Mouse (Mus musculus) left cerebral cortex, postnatal 14 days (tissue): ENCODE data around the gene Ephb1. TPM values are rescaled to one million over a fixed set of nuclear protein-coding genes. Genes with fewer than 3 reads are reported as not detected.
A peak's percentile ranks its signal among the peaks of the same experiment; 100 is the strongest.

ENCODE experiments used
- DNase-seq, 2 experiments: peaks; one replicate each; pipeline ENCODE4 v3.0.0; 2021 to 2022; ENCODE audit warnings: low spot score in 2 of 2, mixed read lengths in 1 of 2
- intact Hi-C: fragments of 180-260 bp; cut with DNase I; formaldehyde crosslinking; loops from one replicate; pipeline ENCODE4 v1.15.1; 2025
- microRNA-seq, 2 experiments: library from miRNA; unstranded; fragments of <30 nt; microRNA quantifications; one replicate each; pipeline ENCODE4 v1.2.0; 2022
- total RNA-seq, 2 experiments: library from RNA; stranded (reverse); gene quantifications; 2 replicates each; pipeline ENCODE4 v1.2.3; 2021

The Ephb1 gene
- total RNA-seq, 2 experiments from 2014 or later, result 39.2 to 40.5 TPM

- intact Hi-C loops, result loop anchor here (10.0 kb wide), 1 partner anchor 214 kb away; no protein-coding TSS in a partner anchor
- no peak for DNase-seq
Observed at GRCm38 (mm10) chr9:101908849-101909248, 445.6 kb downstream of the Ephb1 start.

GRCm38 (mm10) chr9:101907747-101908255 lies 446.7 kb downstream of the Ephb1 start:
- intact Hi-C loops, result loop anchor here (10.0 kb wide), 1 partner anchor 213 kb away; no protein-coding TSS in a partner anchor
- no peak for DNase-seq

- intact Hi-C loops, result loop anchor here (10.0 kb wide), 1 partner anchor 209 kb away; no protein-coding TSS in a partner anchor
- no peak for DNase-seq
Observed at GRCm38 (mm10) chr9:101903406-101903805, 451.1 kb downstream of the Ephb1 start.

- intact Hi-C loops, result no loop called here
- no peak for DNase-seq
Observed at GRCm38 (mm10) chr9:101897851-101898250, 456.6 kb downstream of the Ephb1 start.

- peak in 1 of 2 experiments; percentile 18 for DNase-seq
- intact Hi-C loops, result no loop called here
Observed at GRCm38 (mm10) chr9:101883295-101883694, 471.2 kb downstream of the Ephb1 start.

- DNase-seq, result no peak
- intact Hi-C loops, result no loop called here
Observed at GRCm38 (mm10) chr9:101877109-101877987, 477.1 kb downstream of the Ephb1 start.

- DNase-seq, result peak in 1 of 2 experiments; percentile 18
- intact Hi-C loops, result no loop called here
Observed at GRCm38 (mm10) chr9:101875306-101875705, 479.2 kb downstream of the Ephb1 start.

Small RNA genes within 50 kb of the gene (microRNA-seq; reads per million reads assigned to microRNA genes)
- gene Mir7243, result 0 reads per million in 2 experiments

Other genes starting within 250 kb of the Ephb1 start
- gene Ky, start 151.1 kb upstream of the Ephb1 start, total RNA-seq, result 1 to 10 TPM; 3.1 to 3.9 TPM